Mouse (Mus musculus) lung, embryonic 15.5 days (tissue): ENCODE data around the gene Spata25. TPM values are rescaled to one million over a fixed set of nuclear protein-coding genes. Genes with fewer than 3 reads are reported as not detected.

ENCODE experiments used
- ATAC-seq: fragments of 200-750 bp; cut with Nextera tagmentation; 2 replicates; pipeline ENCODE4 v1.8.0; 2017; ENCODE audit warnings: moderate number of reproducible peaks, borderline replicate concordance; ENCODE audit not compliant: low FRiP score, low TSS enrichment; ENCODE audit errors: extremely low read depth
- H3K27ac ChIP-seq: fragments of 300-500 bp; sonication (generic); 2 replicates; pipeline ENCODE4 v1.5.1; 2015; ENCODE audit warnings: moderate library complexity, mild to moderate bottlenecking, inconsistent platforms
- H3K27me3 ChIP-seq: fragments of 300-500 bp; sonication (generic); 2 replicates; pipeline ENCODE4 v1.6.1; 2015; ENCODE audit warnings: inconsistent platforms
- H3K36me3 ChIP-seq: fragments of 300-500 bp; sonication (generic); 2 replicates; pipeline ENCODE4 v1.6.1; 2015; ENCODE audit warnings: inconsistent platforms
- H3K4me1 ChIP-seq: fragments of 300-500 bp; sonication (generic); 2 replicates; pipeline ENCODE4 v1.6.1; 2015; ENCODE audit warnings: inconsistent platforms
- H3K4me2 ChIP-seq: fragments of 300-500 bp; sonication (generic); 2 replicates; pipeline ENCODE4 v1.6.1; 2015; ENCODE audit warnings: inconsistent platforms, mild to moderate bottlenecking, moderate library complexity
- H3K4me3 ChIP-seq: fragments of 300-500 bp; sonication (generic); 2 replicates; pipeline ENCODE4 v1.5.1; 2015; ENCODE audit warnings: mild to moderate bottlenecking, inconsistent platforms
- H3K9ac ChIP-seq: fragments of 300-500 bp; sonication (generic); 2 replicates; pipeline ENCODE4 v1.6.1; 2015; ENCODE audit warnings: inconsistent platforms
- H3K9me3 ChIP-seq: fragments of 300-500 bp; sonication (generic); 2 replicates; pipeline ENCODE4 v1.6.1; 2016; ENCODE audit warnings: inconsistent platforms
- WGBS: fragments of 180-500 bp; shearing (Covaris S2); methylation state at CpG from one replicate; pipeline ENCODE4 v1.1.7; 2015; 5-methylcytosine and 5-hydroxymethylcytosine counted together
- polyA plus RNA-seq: library from polyadenylated mRNA; unstranded; fragments of >200 nt; fragmentation: Nextera tagmentation; extraction: Ambion mirVana; gene quantifications from 2 replicates; pipeline ENCODE4 v1.2.1, GENCODE M21; 2015

The Spata25 gene
- polyA plus RNA-seq, 1 experiment from 2014 or later: not detected

GRCm38 (mm10) chr2:164822636-164823165 lies 5.6 kb downstream of the Spata25 start, which contains the start of gene Zswim1:
Gene Zswim1, plus strand, starts transcription at chr2:164822686.
- H3K4me1 ChIP-seq: peaks cover 19% of the 10 kb centered on the region
- peak; percentile 99 for ATAC-seq
- WGBS: 1% methylated on average over 32 of the region's 32 CpGs
- H3K27me3 ChIP-seq: no peaks in the 10 kb centered on the region
- peak within 1 kb of the TSS; percentile 70 for H3K4me3 ChIP-seq
- H3K36me3 ChIP-seq: peaks cover 41% of the 10 kb centered on the region
- H3K9ac ChIP-seq: peak within 1 kb of the TSS; percentile 70
- H3K9me3 ChIP-seq: no peaks in the 10 kb centered on the region
- peak within 1 kb of the TSS; percentile 66 for H3K27ac ChIP-seq
- H3K4me2 ChIP-seq: peak within 1 kb of the TSS; percentile 58

GRCm38 (mm10) chr2:164821060-164821459 lies 7.3 kb downstream of the Spata25 start:
- Histone ChIP-seq H3K4me3 (no peak overlapping the region), H3K9ac (no peak overlapping the region), H3K4me1 (peaks cover 27% of the 10 kb centered on the region), H3K27me3 (no peaks in the 10 kb centered on the region), H3K9me3 (no peaks in the 10 kb centered on the region), H3K36me3 (peaks cover 27% of the 10 kb centered on the region), H3K4me2 (no peak overlapping the region), H3K27ac (no peak overlapping the region)
- no peak for ATAC-seq
- 78% methylated on average over 6 of the region's 6 CpGs for WGBS

GRCm38 (mm10) chr2:164817703-164818102 lies 10.6 kb downstream of the Spata25 start:
- H3K4me1 ChIP-seq: peaks cover 17% of the 10 kb centered on the region
- 37% methylated on average over 5 of the region's 5 CpGs for WGBS
- no peak overlapping the region for H3K9ac ChIP-seq
- peaks cover 12% of the 10 kb centered on the region for H3K36me3 ChIP-seq
- no peaks in the 10 kb centered on the region for H3K9me3 ChIP-seq
- no peaks in the 10 kb centered on the region for H3K27me3 ChIP-seq
- no peak overlapping the region for H3K4me2 ChIP-seq
- H3K4me3 ChIP-seq: no peak overlapping the region
- peak; percentile 17; the same call in 1 of the 2 replicates for ATAC-seq
- peak overlapping the region; percentile 30; the same call in 1 of the 2 replicates for H3K27ac ChIP-seq

- 52% methylated on average over 6 of the region's 6 CpGs for WGBS
- Histone ChIP-seq H3K27me3 (no peaks in the 10 kb centered on the region), H3K27ac (peak overlapping the region; percentile 30; the same call in 1 of the 2 replicates), H3K4me2 (no peak overlapping the region), H3K9ac (no peak overlapping the region), H3K4me3 (no peak overlapping the region), H3K4me1 (peaks cover 13% of the 10 kb centered on the region), H3K9me3 (no peaks in the 10 kb centered on the region), H3K36me3 (peaks cover 12% of the 10 kb centered on the region)
- no peak for ATAC-seq
Observed at GRCm38 (mm10) chr2:164817206-164817605, 11.1 kb downstream of the Spata25 start.

GRCm38 (mm10) chr2:164815821-164816220 lies 12.5 kb downstream of the Spata25 start:
- Histone ChIP-seq H3K36me3 (peaks cover 4% of the 10 kb centered on the region), H3K4me3 (no peak overlapping the region), H3K9ac (no peak overlapping the region), H3K4me2 (no peak overlapping the region), H3K9me3 (no peaks in the 10 kb centered on the region), H3K4me1 (peaks cover 12% of the 10 kb centered on the region), H3K27ac (no peak overlapping the region), H3K27me3 (no peaks in the 10 kb centered on the region)
- no peak for ATAC-seq
- WGBS: 87% methylated on average over 8 of the region's 8 CpGs

- no peak for ATAC-seq
- H3K36me3 ChIP-seq: no peaks in the 10 kb centered on the region
- H3K4me3 ChIP-seq: no peak overlapping the region
- no peaks in the 10 kb centered on the region for H3K27me3 ChIP-seq
- H3K9me3 ChIP-seq: no peaks in the 10 kb centered on the region
- H3K4me1 ChIP-seq: peaks cover 12% of the 10 kb centered on the region
- no peak overlapping the region for H3K9ac ChIP-seq
- WGBS: 81% methylated on average over 5 of the region's 5 CpGs
- H3K4me2 ChIP-seq: no peak overlapping the region
- H3K27ac ChIP-seq: no peak overlapping the region
Observed at GRCm38 (mm10) chr2:164815348-164815747, 13.0 kb downstream of the Spata25 start.

GRCm38 (mm10) chr2:164813557-164813956 lies 14.8 kb downstream of the Spata25 start:
- Histone ChIP-seq H3K27me3 (no peaks in the 10 kb centered on the region), H3K27ac (no peak overlapping the region), H3K4me2 (no peak overlapping the region), H3K36me3 (no peaks in the 10 kb centered on the region), H3K4me3 (no peak overlapping the region), H3K4me1 (peaks cover 12% of the 10 kb centered on the region), H3K9me3 (no peaks in the 10 kb centered on the region), H3K9ac (no peak overlapping the region)
- ATAC-seq: no peak
- 52% methylated on average over 2 of the region's 2 CpGs for WGBS

- no peaks in the 10 kb centered on the region for H3K9me3 ChIP-seq
- H3K27ac ChIP-seq: no peak overlapping the region
- no peaks in the 10 kb centered on the region for H3K27me3 ChIP-seq
- H3K4me3 ChIP-seq: no peak overlapping the region
- 68% methylated on average over 7 of the region's 7 CpGs for WGBS
- H3K36me3 ChIP-seq: no peaks in the 10 kb centered on the region
- H3K9ac ChIP-seq: no peak overlapping the region
- no peak for ATAC-seq
- H3K4me1 ChIP-seq: peaks cover 15% of the 10 kb centered on the region
- H3K4me2 ChIP-seq: no peak overlapping the region
Observed at GRCm38 (mm10) chr2:164806614-164807013, 21.7 kb downstream of the Spata25 start.

GRCm38 (mm10) chr2:164805332-164805718 lies 23.0 kb downstream of the Spata25 start:
- 1% methylated on average over 21 of the region's 21 CpGs for WGBS
- ATAC-seq: peak; percentile 40; the same call in 1 of the 2 replicates
- peak overlapping the region; percentile 70 for H3K4me3 ChIP-seq
- H3K36me3 ChIP-seq: peaks cover 4% of the 10 kb centered on the region; the same call in 1 of the 2 replicates
- H3K9ac ChIP-seq: peak overlapping the region; percentile 69
- peak overlapping the region; percentile 78 for H3K4me2 ChIP-seq
- H3K4me1 ChIP-seq: peaks cover 15% of the 10 kb centered on the region
- no peaks in the 10 kb centered on the region for H3K27me3 ChIP-seq
- H3K27ac ChIP-seq: peak overlapping the region; percentile 81
- H3K9me3 ChIP-seq: no peaks in the 10 kb centered on the region

- peak within 1 kb of the TSS; percentile 70 for H3K4me3 ChIP-seq
- H3K9me3 ChIP-seq: no peaks in the 10 kb centered on the region
- 0% methylated on average over 47 of the region's 47 CpGs for WGBS
- ATAC-seq: peak; percentile 97
- peak within 1 kb of the TSS; percentile 81 for H3K27ac ChIP-seq
- peaks cover 15% of the 10 kb centered on the region for H3K4me1 ChIP-seq
- no peaks in the 10 kb centered on the region for H3K27me3 ChIP-seq
- peak within 1 kb of the TSS; percentile 82 for H3K9ac ChIP-seq
- H3K4me2 ChIP-seq: peak within 1 kb of the TSS; percentile 78
- peaks cover 8% of the 10 kb centered on the region; the same call in 1 of the 2 replicates for H3K36me3 ChIP-seq
Observed at GRCm38 (mm10) chr2:164804533-164805331, 23.6 kb downstream of the Spata25 start, which contains the start of the genes Acot8 and Zswim3. Gene Acot8, minus strand, starts transcription at chr2:164804882. Gene Zswim3, plus strand, starts transcription at chr2:164805098.

GRCm38 (mm10) chr2:164803921-164804313 lies 24.4 kb downstream of the Spata25 start:
- H3K27ac ChIP-seq: no peak overlapping the region
- no peak for ATAC-seq
- no peaks in the 10 kb centered on the region for H3K9me3 ChIP-seq

More at GRCm38 (mm10) chr2:164803921-164804313, 24.4 kb downstream of the Spata25 start:
- Histone ChIP-seq H3K4me2 (peak overlapping the region; percentile 65), H3K27me3 (no peaks in the 10 kb centered on the region), H3K4me3 (peak overlapping the region; percentile 70), H3K4me1 (peaks cover 15% of the 10 kb centered on the region), H3K36me3 (peaks cover 16% of the 10 kb centered on the region), H3K9ac (peak overlapping the region; percentile 82)
- 46% methylated on average over 1 of the region's 1 CpGs for WGBS
